Mouse (Mus musculus): ENCODE results near the gene Havcr2. TPM values are rescaled to one million over a fixed set of nuclear protein-coding genes. Genes with fewer than 3 reads are reported as not detected.
"Not testable (repeated sequence)": the region's sequence is repeated elsewhere in the genome, so short reads cannot be mapped to it uniquely, and the experiment has no call there.

The Havcr2 gene
- polyA plus RNA-seq, 1 experiment from 2014 or later = 0.11 TPM

GRCm38 (mm10) chr11:46474220-46474619 lies 19.5 kb downstream of the Havcr2 start:
- Histone ChIP-seq H3K4me3 (ENCODE audit: low read depth, low read length) (no peak overlapping the region), H3K9ac (ENCODE audit: low read depth, low read length) (no peak overlapping the region), H3K27me3 (replicated peaks; ENCODE audit: control insufficient read depth, insufficient read depth, low read length) (no peaks in the 10 kb centered on the region), H3K4me1 (ENCODE audit: control insufficient read depth, insufficient read depth, low read length) (no peaks in the 10 kb centered on the region), H3K4me2 (ENCODE audit: low read depth, low read length) (no peak overlapping the region), H3K27ac (replicated peaks; ENCODE audit: low read depth, low read length) (no peak overlapping the region), H3K9me3 (ENCODE audit: control insufficient read depth, low read length) (no peaks in the 10 kb centered on the region), H3K36me3 (ENCODE audit: control insufficient read depth, insufficient read depth, low read length) (no peaks in the 10 kb centered on the region)
- ATAC-seq (ENCODE audit: low read depth) (no peak), DNase-seq (ENCODE audit: low spot score) (no peak)
- WGBS = 81% methylated on average over 4 of the region's 4 CpGs

- H3K27ac ChIP-seq (replicated peaks; ENCODE audit: low read depth, low read length) = no peak overlapping the region
- ATAC-seq (ENCODE audit: low read depth) (no peak), DNase-seq (ENCODE audit: low spot score) (no peak)
- 74% methylated on average over 9 of the region's 9 CpGs for WGBS
- H3K4me1 ChIP-seq (ENCODE audit: control insufficient read depth, insufficient read depth, low read length) = no peaks in the 10 kb centered on the region
- H3K9me3 ChIP-seq (ENCODE audit: control insufficient read depth, low read length) = no peaks in the 10 kb centered on the region
- no peak overlapping the region for H3K4me2 ChIP-seq (ENCODE audit: low read depth, low read length)
- no peak overlapping the region for H3K4me3 ChIP-seq (ENCODE audit: low read depth, low read length)
- H3K36me3 ChIP-seq (ENCODE audit: control insufficient read depth, insufficient read depth, low read length) = no peaks in the 10 kb centered on the region
- no peaks in the 10 kb centered on the region for H3K27me3 ChIP-seq (replicated peaks; ENCODE audit: control insufficient read depth, insufficient read depth, low read length)
- no peak overlapping the region for H3K9ac ChIP-seq (ENCODE audit: low read depth, low read length)
These were observed 24.6 kb downstream of the Havcr2 start for GRCm38 (mm10) chr11:46479311-46479710.

- Histone ChIP-seq H3K27ac (replicated peaks; ENCODE audit: low read depth, low read length) (no peak overlapping the region), H3K36me3 (ENCODE audit: control insufficient read depth, insufficient read depth, low read length) (no peaks in the 10 kb centered on the region), H3K4me2 (ENCODE audit: low read depth, low read length) (no peak overlapping the region), H3K27me3 (replicated peaks; ENCODE audit: control insufficient read depth, insufficient read depth, low read length) (no peaks in the 10 kb centered on the region), H3K9me3 (ENCODE audit: control insufficient read depth, low read length) (no peaks in the 10 kb centered on the region), H3K4me3 (ENCODE audit: low read depth, low read length) (no peak overlapping the region), H3K4me1 (ENCODE audit: control insufficient read depth, insufficient read depth, low read length) (no peaks in the 10 kb centered on the region), H3K9ac (ENCODE audit: low read depth, low read length) (no peak overlapping the region)
- 60% methylated on average over 7 of the region's 7 CpGs for WGBS
- DNase-seq (ENCODE audit: low spot score) = no peak
- ATAC-seq (ENCODE audit: low read depth) = no peak
These were observed 25.8 kb downstream of the Havcr2 start for GRCm38 (mm10) chr11:46480517-46480916.

- H3K27me3 ChIP-seq (replicated peaks; ENCODE audit: control insufficient read depth, insufficient read depth, low read length) = no peaks in the 10 kb centered on the region
- H3K4me2 ChIP-seq (ENCODE audit: low read depth, low read length) = no peak overlapping the region
- ATAC-seq (ENCODE audit: low read depth) (no peak), DNase-seq (ENCODE audit: low spot score) (no peak)
- no peak overlapping the region for H3K27ac ChIP-seq (replicated peaks; ENCODE audit: low read depth, low read length)
- H3K9ac ChIP-seq (ENCODE audit: low read depth, low read length) = no peak overlapping the region
- 12% methylated on average over 1 of the region's 1 CpGs for WGBS
- no peaks in the 10 kb centered on the region for H3K4me1 ChIP-seq (ENCODE audit: control insufficient read depth, insufficient read depth, low read length)
- no peak overlapping the region for H3K4me3 ChIP-seq (ENCODE audit: low read depth, low read length)
- H3K9me3 ChIP-seq (ENCODE audit: control insufficient read depth, low read length) = no peaks in the 10 kb centered on the region
- H3K36me3 ChIP-seq (ENCODE audit: control insufficient read depth, insufficient read depth, low read length) = no peaks in the 10 kb centered on the region
These were observed 33.5 kb downstream of the Havcr2 start for GRCm38 (mm10) chr11:46488231-46488630.

GRCm38 (mm10) chr11:46488650-46489049 lies 33.9 kb downstream of the Havcr2 start:
- no peak overlapping the region for H3K27ac ChIP-seq (replicated peaks; ENCODE audit: low read depth, low read length)
- WGBS = 82% methylated on average over 2 of the region's 2 CpGs
- no peaks in the 10 kb centered on the region for H3K9me3 ChIP-seq (ENCODE audit: control insufficient read depth, low read length)
- ATAC-seq (ENCODE audit: low read depth) = no peak
- no peaks in the 10 kb centered on the region for H3K27me3 ChIP-seq (replicated peaks; ENCODE audit: control insufficient read depth, insufficient read depth, low read length)
- H3K36me3 ChIP-seq (ENCODE audit: control insufficient read depth, insufficient read depth, low read length) = no peaks in the 10 kb centered on the region
- no peak overlapping the region for H3K9ac ChIP-seq (ENCODE audit: low read depth, low read length)
- DNase-seq (ENCODE audit: low spot score) = no peak
- no peak overlapping the region for H3K4me3 ChIP-seq (ENCODE audit: low read depth, low read length)
- H3K4me2 ChIP-seq (ENCODE audit: low read depth, low read length) = no peak overlapping the region
- no peaks in the 10 kb centered on the region for H3K4me1 ChIP-seq (ENCODE audit: control insufficient read depth, insufficient read depth, low read length)

GRCm38 (mm10) chr11:46507146-46507545 lies 52.4 kb downstream of the Havcr2 start:
- Histone ChIP-seq H3K36me3 (ENCODE audit: control insufficient read depth, insufficient read depth, low read length) (no peaks in the 10 kb centered on the region), H3K4me3 (ENCODE audit: low read depth, low read length) (no peak overlapping the region), H3K4me2 (ENCODE audit: low read depth, low read length) (no peak overlapping the region), H3K4me1 (ENCODE audit: control insufficient read depth, insufficient read depth, low read length) (no peaks in the 10 kb centered on the region), H3K27me3 (replicated peaks; ENCODE audit: control insufficient read depth, insufficient read depth, low read length) (no peaks in the 10 kb centered on the region), H3K9ac (ENCODE audit: low read depth, low read length) (no peak overlapping the region), H3K9me3 (ENCODE audit: control insufficient read depth, low read length) (no peaks in the 10 kb centered on the region), H3K27ac (replicated peaks; ENCODE audit: low read depth, low read length) (no peak overlapping the region)
- ATAC-seq (ENCODE audit: low read depth) = no peak
- no peak for DNase-seq (ENCODE audit: low spot score)
- WGBS = 73% methylated on average over 3 of the region's 3 CpGs

- DNase-seq (ENCODE audit: low spot score) = no peak
These were observed 55.2 kb downstream of the Havcr2 start for GRCm38 (mm10) chr11:46509900-46510299.

GRCm38 (mm10) chr11:46521341-46521740 lies 66.6 kb downstream of the Havcr2 start:
- not testable (repeated sequence) for DNase-seq (ENCODE audit: low spot score); H3K4me2 ChIP-seq (ENCODE audit: low read depth, low read length); H3K4me1 ChIP-seq (ENCODE audit: control insufficient read depth, insufficient read depth, low read length); H3K9ac ChIP-seq (ENCODE audit: low read depth, low read length); H3K4me3 ChIP-seq (ENCODE audit: low read depth, low read length); ATAC-seq (ENCODE audit: low read depth); H3K27me3 ChIP-seq (replicated peaks; ENCODE audit: control insufficient read depth, insufficient read depth, low read length); H3K36me3 ChIP-seq (ENCODE audit: control insufficient read depth, insufficient read depth, low read length); H3K27ac ChIP-seq (replicated peaks; ENCODE audit: low read depth, low read length); H3K9me3 ChIP-seq (ENCODE audit: control insufficient read depth, low read length)
- WGBS = 82% methylated on average over 5 of the region's 5 CpGs

More at GRCm38 (mm10) chr11:46509900-46510299, 55.2 kb downstream of the Havcr2 start:
- 98% methylated on average over 5 of the region's 5 CpGs for WGBS
- H3K9me3 ChIP-seq (ENCODE audit: control insufficient read depth, low read length) = no peaks in the 10 kb centered on the region
- no peak for ATAC-seq (ENCODE audit: low read depth)
- H3K4me1 ChIP-seq (ENCODE audit: control insufficient read depth, insufficient read depth, low read length) = no peaks in the 10 kb centered on the region
- no peak overlapping the region for H3K4me3 ChIP-seq (ENCODE audit: low read depth, low read length)
- no peaks in the 10 kb centered on the region for H3K27me3 ChIP-seq (replicated peaks; ENCODE audit: control insufficient read depth, insufficient read depth, low read length)
- no peaks in the 10 kb centered on the region for H3K36me3 ChIP-seq (ENCODE audit: control insufficient read depth, insufficient read depth, low read length)
- no peak overlapping the region for H3K4me2 ChIP-seq (ENCODE audit: low read depth, low read length)
- no peak overlapping the region for H3K27ac ChIP-seq (replicated peaks; ENCODE audit: low read depth, low read length)
- no peak overlapping the region for H3K9ac ChIP-seq (ENCODE audit: low read depth, low read length)

- Histone ChIP-seq H3K4me3 (ENCODE audit: low read depth, low read length) (no peak overlapping the region), H3K27me3 (replicated peaks; ENCODE audit: control insufficient read depth, insufficient read depth, low read length) (no peaks in the 10 kb centered on the region), H3K4me1 (ENCODE audit: control insufficient read depth, insufficient read depth, low read length) (no peaks in the 10 kb centered on the region), H3K9me3 (ENCODE audit: control insufficient read depth, low read length) (no peaks in the 10 kb centered on the region), H3K4me2 (ENCODE audit: low read depth, low read length) (no peak overlapping the region), H3K9ac (ENCODE audit: low read depth, low read length) (no peak overlapping the region), H3K27ac (replicated peaks; ENCODE audit: low read depth, low read length) (no peak overlapping the region), H3K36me3 (ENCODE audit: control insufficient read depth, insufficient read depth, low read length) (no peaks in the 10 kb centered on the region)
- WGBS = 80% methylated on average over 3 of the region's 3 CpGs
- DNase-seq (ENCODE audit: low spot score) (no peak), ATAC-seq (ENCODE audit: low read depth) (no peak)
These were observed 68.0 kb downstream of the Havcr2 start for GRCm38 (mm10) chr11:46522719-46523118.

Data from embryonic facial prominence, embryonic 14.5 days (tissue).